Mouse (Mus musculus): ENCODE data around the gene Ctsh.

- no peak for TF ChIP-seq POLR2A (IDR thresholded peaks at IDR 0.05; ENCODE audit: borderline replicate concordance, low read depth, low read length)
- no peak for TF ChIP-seq CTCF (IDR thresholded peaks at IDR 0.05; ENCODE audit: low read depth, low read length)
These were observed 17.6 kb upstream of the Ctsh start for GRCm38 (mm10) chr9:90036313-90036712.

All from bone marrow macrophage, adult 2 months (primary cell).